Mouse (Mus musculus) thymus, adult 2 months (tissue): ENCODE measurements around the gene Rgs8. TPM values are rescaled to one million over a fixed set of nuclear protein-coding genes. Genes with fewer than 3 reads are reported as not detected.

ENCODE experiments used
- DNase-seq: peaks from one replicate; pipeline ENCODE4 v3.0.0; 2021
- H3K27ac ChIP-seq: fragments of 200-500 bp; 2 replicates; pipeline ENCODE4 v1.5.1; 2012; ENCODE audit warnings: low read length, control low read depth; ENCODE audit not compliant: control insufficient read depth, insufficient read depth
- H3K27me3 ChIP-seq: fragments of 200-500 bp; 2 replicates; pipeline ENCODE4 v1.6.1; 2012; ENCODE audit warnings: mild to moderate bottlenecking, low read length, moderate library complexity, mixed read lengths; ENCODE audit not compliant: control insufficient read depth, insufficient read depth
- H3K36me3 ChIP-seq: fragments of 200-500 bp; 2 replicates; pipeline ENCODE4 v1.6.1; 2012; ENCODE audit warnings: mild to moderate bottlenecking, low read length, moderate library complexity; ENCODE audit not compliant: control insufficient read depth, insufficient read depth
- H3K4me1 ChIP-seq: fragments of 200-500 bp; replicated peaks from 2 replicates; pipeline ENCODE4 v1.6.1; 2012; ENCODE audit warnings: low read length; ENCODE audit not compliant: control insufficient read depth, insufficient read depth
- H3K4me3 ChIP-seq: fragments of 200-500 bp; 2 replicates; pipeline ENCODE4 v1.5.1; 2012; ENCODE audit warnings: mild to moderate bottlenecking, low read length, control low read depth, moderate library complexity; ENCODE audit not compliant: control insufficient read depth, insufficient read depth
- CTCF ChIP-seq: fragments of 200-500 bp; IDR thresholded peaks from 2 replicates; pipeline ENCODE4 v1.5.1; 2012; ENCODE audit warnings: mild to moderate bottlenecking, control low read depth, low read length, moderate library complexity, borderline replicate concordance; ENCODE audit not compliant: control insufficient read depth, poor library complexity, insufficient read depth; ENCODE audit errors: extremely low read depth
- POLR2A ChIP-seq: fragments of 200-500 bp; IDR thresholded peaks from 2 replicates; pipeline ENCODE4 v1.6.1; 2012; ENCODE audit warnings: mild to moderate bottlenecking, low read length, control low read depth, moderate library complexity; ENCODE audit not compliant: control insufficient read depth, poor library complexity, insufficient read depth; ENCODE audit errors: extremely low read depth
- WGBS: fragments of 180-500 bp; shearing (Covaris S2); methylation state at CpG from one replicate; pipeline ENCODE4 v1.1.7; 2018; 5-methylcytosine and 5-hydroxymethylcytosine counted together
- polyA plus RNA-seq: library from polyadenylated mRNA; depleted of rRNA; stranded (reverse); fragments of >200 nt; gene quantifications from 2 replicates; pipeline ENCODE4 v1.2.3, GENCODE M21; 2012

Rgs8 gene
- polyA plus RNA-seq, 1 experiment = 0.20 TPM

DNA sequence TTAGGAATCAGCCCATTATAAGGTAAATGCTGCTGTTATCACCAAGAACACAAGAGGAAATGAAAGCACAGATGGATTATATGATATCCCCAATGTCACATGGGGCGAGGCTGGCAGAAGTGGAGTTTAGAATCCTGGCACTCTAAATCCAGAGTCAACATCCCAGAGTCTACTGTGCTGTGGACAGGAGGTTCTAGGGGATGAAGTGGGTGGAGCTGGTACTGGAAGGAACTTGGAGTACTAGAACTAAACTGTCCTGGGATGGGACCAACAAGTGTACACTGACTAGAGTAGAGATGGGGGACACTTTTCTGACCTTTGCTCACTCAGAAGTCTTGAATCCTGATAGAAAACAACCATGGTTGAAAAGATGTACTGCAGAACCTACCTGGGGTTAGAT lies 48.6 kb downstream of the Rgs8 start:
- TF ChIP-seq CTCF = no peak
- TF ChIP-seq POLR2A = no peak
- no peak overlapping the region for H3K27ac ChIP-seq

DNA sequence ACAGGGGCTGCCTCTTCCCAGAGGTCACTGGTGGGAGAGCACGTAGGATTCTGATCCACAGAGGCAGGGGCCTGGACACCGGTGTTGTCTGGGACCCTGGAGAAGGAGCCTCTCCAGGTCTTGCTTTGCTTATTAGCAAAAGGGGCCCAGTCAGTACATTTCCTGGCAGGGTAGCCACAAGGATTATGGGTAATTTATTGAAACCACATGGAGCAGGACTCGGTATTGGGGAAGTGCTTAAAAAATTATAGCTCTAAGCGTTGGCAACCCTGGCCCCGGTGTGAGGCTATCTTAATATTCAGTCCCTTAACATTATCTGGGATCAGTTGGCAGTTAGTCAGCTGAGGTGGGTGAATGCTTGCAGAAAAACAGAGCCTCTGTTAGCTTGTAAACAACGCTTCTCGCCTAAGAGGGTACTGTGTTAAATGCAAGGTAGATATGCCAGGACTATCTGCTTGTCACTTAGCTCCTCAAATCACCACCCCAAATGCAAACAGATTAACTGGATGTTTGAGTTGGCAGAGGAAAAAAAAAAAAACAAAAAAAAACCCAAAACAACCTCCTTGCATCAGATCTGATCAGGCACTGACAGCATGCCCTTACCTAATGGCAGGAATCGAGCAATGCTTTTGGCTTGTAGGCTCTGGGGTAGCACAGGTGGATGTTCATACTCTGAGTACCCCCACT lies 49.5 kb downstream of the Rgs8 start:
- no peak for TF ChIP-seq POLR2A
- TF ChIP-seq CTCF = no peak
- 85% methylated on average over 8 of the region's 8 CpGs for WGBS
- DNase-seq = no peak

More for the DNA sequence above, 48.6 kb downstream of the Rgs8 start:
- H3K4me3 ChIP-seq = no peak overlapping the region
- 94% methylated on average over 1 of the region's 1 CpGs for WGBS
- H3K36me3 ChIP-seq = no peaks in the 10 kb centered on the region
- DNase-seq = no peak
- peaks cover 8% of the 10 kb centered on the region; the same call in 1 of the 2 replicates for H3K4me1 ChIP-seq
- no peaks in the 10 kb centered on the region for H3K27me3 ChIP-seq

DNA sequence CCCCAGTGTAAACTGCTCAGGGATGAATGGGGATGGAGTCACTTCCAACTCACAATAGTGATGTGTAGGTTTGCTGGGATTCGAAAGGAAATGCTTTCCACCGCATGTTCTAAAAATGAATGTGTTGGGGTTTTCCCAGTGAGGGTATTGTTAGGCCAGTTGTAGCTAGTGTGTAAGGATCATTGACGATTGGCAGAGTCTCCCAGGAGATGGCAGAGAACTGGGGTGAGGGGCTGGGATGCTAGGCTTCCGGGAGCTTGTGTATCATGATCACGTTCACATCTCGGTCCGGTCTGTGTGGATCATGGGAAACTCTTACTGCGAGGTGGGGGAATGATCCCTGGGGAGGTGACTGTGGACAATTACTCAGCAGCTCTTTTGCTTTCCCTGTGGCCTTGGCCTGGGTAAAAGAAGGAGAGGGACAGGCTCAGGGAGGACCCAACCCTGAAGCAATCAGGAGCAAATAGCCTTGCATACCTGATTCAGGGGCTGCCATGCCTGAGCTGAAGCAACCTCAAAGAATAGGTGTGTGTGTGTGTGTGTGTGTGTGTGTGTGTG lies 50.1 kb downstream of the Rgs8 start:
- TF ChIP-seq POLR2A (no peak), CTCF (no peak)
- Histone ChIP-seq H3K36me3 (no peaks in the 10 kb centered on the region), H3K27me3 (no peaks in the 10 kb centered on the region), H3K4me1 (peaks cover 8% of the 10 kb centered on the region; the same call in 1 of the 2 replicates), H3K27ac (no peak overlapping the region), H3K4me3 (no peak overlapping the region)
- 91% methylated on average over 8 of the region's 8 CpGs for WGBS
- DNase-seq = no peak

More for the DNA sequence above, 49.5 kb downstream of the Rgs8 start:
- H3K27me3 ChIP-seq = no peaks in the 10 kb centered on the region
- peaks cover 8% of the 10 kb centered on the region; the same call in 1 of the 2 replicates for H3K4me1 ChIP-seq
- H3K36me3 ChIP-seq = no peaks in the 10 kb centered on the region
- H3K4me3 ChIP-seq = no peak overlapping the region
- no peak overlapping the region for H3K27ac ChIP-seq

DNA sequence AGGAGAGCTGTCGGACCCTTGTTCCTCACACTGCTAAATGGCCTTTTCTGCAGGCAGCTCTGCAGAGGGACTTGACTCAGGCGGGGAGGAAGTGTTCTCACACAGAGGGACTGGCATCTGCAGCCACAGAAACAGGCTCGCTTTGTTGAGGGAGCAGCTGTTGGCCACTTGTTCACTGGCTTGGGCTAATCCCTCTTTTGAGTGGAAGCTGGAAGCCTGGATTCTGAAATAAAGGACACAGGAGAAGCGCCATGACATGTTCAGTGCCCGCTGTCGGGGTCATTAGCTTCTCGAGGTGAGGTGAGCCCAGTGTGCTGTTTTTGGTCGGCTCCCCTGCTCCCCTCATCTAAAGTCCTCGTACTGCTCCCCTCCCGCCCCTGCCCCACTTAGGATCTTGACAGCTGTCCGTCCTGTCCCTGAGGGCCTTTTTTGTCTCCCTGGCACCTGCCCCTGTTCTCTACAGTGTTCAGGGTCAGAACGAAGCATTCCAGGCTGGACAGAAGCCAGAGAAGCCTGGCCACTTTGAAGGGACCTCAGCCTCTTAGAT lies 50.7 kb downstream of the Rgs8 start:
- H3K4me1 ChIP-seq = peaks cover 8% of the 10 kb centered on the region; the same call in 1 of the 2 replicates
- no peak overlapping the region for H3K4me3 ChIP-seq
- H3K27me3 ChIP-seq = no peaks in the 10 kb centered on the region
- H3K36me3 ChIP-seq = no peaks in the 10 kb centered on the region
- 54% methylated on average over 12 of the region's 12 CpGs for WGBS
- no peak overlapping the region for H3K27ac ChIP-seq
- no peak for TF ChIP-seq CTCF
- no peak for TF ChIP-seq POLR2A
- DNase-seq = no peak

DNA sequence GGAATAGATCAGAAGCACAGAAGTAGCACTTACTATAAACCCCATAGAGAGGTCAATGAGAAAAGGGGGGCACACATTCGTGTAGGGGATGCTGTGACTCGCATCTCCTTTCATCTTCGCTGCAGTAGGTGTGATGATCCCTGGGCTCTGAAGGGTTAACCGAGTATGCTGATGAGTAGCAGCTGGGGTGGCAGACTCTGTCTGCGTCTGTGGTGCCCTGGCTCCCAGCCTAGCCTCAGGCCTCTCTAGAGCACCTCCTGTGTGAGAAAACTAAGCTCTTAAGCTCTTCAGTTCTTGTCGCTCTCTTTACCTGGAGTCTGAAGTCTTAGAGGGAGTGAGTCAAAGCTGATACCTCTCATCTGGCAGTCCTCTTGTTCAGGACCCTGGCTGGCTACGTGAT lies 51.3 kb downstream of the Rgs8 start:
- Histone ChIP-seq H3K27ac (no peak overlapping the region), H3K27me3 (no peaks in the 10 kb centered on the region), H3K36me3 (no peaks in the 10 kb centered on the region), H3K4me3 (no peak overlapping the region), H3K4me1 (peaks cover 8% of the 10 kb centered on the region; the same call in 1 of the 2 replicates)
- 75% methylated on average over 7 of the region's 7 CpGs for WGBS
- TF ChIP-seq CTCF = no peak
- no peak for TF ChIP-seq POLR2A
- DNase-seq = no peak

DNA sequence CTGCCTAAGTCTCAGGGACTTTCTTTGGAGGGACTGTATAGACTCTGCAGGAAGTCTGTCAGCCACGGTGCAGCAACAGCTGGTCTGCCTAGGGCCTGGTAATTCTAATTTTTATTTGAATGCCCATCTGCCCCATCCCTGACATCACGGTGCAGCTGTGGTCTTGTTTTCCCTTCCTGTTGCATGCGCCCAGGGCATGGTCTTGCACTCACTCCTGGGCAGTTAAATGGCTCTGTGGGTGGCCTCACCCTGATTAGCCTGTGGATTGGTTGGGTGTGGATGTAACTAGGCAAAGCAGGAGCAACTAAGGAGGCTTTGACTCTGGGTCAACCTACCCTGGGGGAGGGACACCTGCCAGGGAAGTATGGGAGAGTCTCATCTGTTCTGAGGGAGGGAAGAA lies 52.2 kb downstream of the Rgs8 start:
- H3K27me3 ChIP-seq = no peaks in the 10 kb centered on the region
- 65% methylated on average over 3 of the region's 3 CpGs for WGBS
- no peaks in the 10 kb centered on the region for H3K36me3 ChIP-seq
- no peak overlapping the region for H3K4me3 ChIP-seq
- DNase-seq = no peak
- H3K4me1 ChIP-seq = peaks cover 10% of the 10 kb centered on the region; the same call in 1 of the 2 replicates
- TF ChIP-seq POLR2A = no peak
- TF ChIP-seq CTCF = no peak
- H3K27ac ChIP-seq = no peak overlapping the region

DNA sequence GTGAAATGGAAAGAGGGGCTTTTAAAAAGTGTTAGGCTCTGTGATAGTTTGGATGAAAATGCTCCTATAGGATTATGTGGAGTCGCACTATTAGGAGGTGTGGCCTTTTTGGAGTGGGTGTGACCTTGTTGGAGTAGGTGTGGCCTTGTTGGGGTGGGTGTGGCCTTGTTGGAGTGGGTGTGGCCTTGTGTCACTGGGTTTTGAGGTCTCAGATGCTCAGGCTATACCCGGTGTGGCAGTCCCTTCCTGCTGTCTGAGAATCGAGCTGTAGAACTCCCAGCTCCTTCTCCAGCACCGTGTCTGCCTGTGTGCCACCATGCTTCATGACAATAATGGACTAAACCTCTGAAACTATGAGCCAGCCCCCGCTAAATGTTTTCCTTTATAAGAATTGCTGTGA lies 55.8 kb downstream of the Rgs8 start:
- WGBS = 94% methylated on average over 5 of the region's 5 CpGs
- Histone ChIP-seq H3K4me1 (0 out of 2 replicates have a peak, but pooled peaks cover 2% of the 10 kb centered on the region), H3K36me3 (no peaks in the 10 kb centered on the region), H3K4me3 (no peak overlapping the region), H3K27me3 (no peaks in the 10 kb centered on the region), H3K27ac (no peak overlapping the region)
- TF ChIP-seq POLR2A (no peak), CTCF (no peak)
- DNase-seq = no peak
